Mouse (Mus musculus) naive thymus-derived CD4-positive, alpha-beta T cell, adult 2 months (primary cell): ENCODE data around the gene Zfp941.

Experiments
- DNase-seq: peaks from one replicate; pipeline ENCODE4 v3.0.0-alpha.2; 2011; ENCODE audit warnings: low read depth

Zfp941 gene

GRCm38 (mm10) chr7:140840750-140841735, 19.1 kb upstream of the Zfp941 start:
- DNase-seq, result no peak

GRCm38 (mm10) chr7:140839556-140839955, 17.6 kb upstream of the Zfp941 start:
- no peak for DNase-seq

- DNase-seq, result no peak
Measured at GRCm38 (mm10) chr7:140836243-140837115, 14.5 kb upstream of the Zfp941 start.

- no peak for DNase-seq
Measured at GRCm38 (mm10) chr7:140835758-140836087, 13.7 kb upstream of the Zfp941 start.

DNA sequence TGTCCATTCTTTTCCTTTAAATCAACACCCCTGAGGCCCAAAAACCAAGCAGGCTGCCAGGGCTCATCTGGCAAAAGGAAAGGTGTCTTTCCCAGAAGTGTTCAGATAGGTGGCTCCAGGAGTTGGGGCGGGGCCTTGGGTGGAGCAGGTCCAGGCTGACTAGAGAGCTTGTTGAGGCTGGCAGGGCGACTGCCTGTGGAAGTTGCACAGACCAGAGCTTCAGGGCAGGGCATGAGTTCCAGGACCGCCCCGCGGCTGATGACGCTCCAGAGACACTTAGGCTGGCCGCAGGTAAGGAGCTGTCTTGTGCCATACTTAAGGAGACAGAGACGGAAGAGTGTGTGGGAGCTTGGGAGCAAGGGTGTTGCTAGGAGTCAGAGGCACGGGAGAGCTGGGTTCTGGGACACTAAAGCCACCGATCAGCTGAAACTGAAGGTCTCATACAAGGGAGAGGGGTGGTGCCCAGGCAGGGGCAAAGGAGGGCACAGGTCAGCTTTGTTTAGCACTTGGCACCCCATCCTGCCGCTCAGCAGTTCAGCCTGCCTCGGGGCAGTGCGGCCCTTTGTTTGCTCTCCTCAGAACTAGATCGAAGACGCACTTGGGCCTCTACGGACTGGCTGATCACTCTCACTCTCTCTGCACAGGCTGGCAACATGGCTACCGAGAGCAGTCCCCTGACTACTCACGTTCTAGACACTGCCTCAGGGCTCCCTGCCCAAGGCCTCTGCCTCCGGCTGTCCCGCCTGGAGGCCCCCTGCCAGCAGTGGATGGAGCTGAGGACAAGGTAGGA, 13.2 kb upstream of the Zfp941 start, which contains the start of gene Urah:
TSS of gene Urah (plus strand) at position 51 of the 790 bp plus-strand sequence.
- no peak for DNase-seq

- DNase-seq, result no peak
Measured at GRCm38 (mm10) chr7:140833341-140833740, 11.4 kb upstream of the Zfp941 start.

DNA sequence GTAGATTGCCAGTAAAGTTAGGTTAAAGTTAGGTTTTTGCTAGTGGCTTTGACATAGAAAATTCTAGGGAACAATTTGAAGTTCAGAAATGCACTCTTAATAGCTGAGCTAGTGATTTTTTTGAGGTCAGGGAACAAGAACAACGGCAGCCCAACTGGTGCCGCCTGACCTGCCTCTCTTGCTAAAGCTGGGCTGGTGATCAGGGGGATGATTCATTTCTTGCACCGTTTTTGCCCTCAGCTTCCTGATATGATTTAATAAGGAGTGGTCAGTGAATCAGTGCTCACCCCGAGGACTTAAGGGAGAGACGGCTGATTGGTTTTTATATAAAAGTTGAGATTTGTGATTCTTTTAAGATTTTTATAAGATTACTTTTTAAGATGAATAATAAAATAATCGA, 9.5 kb upstream of the Zfp941 start:
- DNase-seq, result no peak

- peak; percentile 36 for DNase-seq
Measured at GRCm38 (mm10) chr7:140828171-140828881, 6.3 kb upstream of the Zfp941 start.

DNA sequence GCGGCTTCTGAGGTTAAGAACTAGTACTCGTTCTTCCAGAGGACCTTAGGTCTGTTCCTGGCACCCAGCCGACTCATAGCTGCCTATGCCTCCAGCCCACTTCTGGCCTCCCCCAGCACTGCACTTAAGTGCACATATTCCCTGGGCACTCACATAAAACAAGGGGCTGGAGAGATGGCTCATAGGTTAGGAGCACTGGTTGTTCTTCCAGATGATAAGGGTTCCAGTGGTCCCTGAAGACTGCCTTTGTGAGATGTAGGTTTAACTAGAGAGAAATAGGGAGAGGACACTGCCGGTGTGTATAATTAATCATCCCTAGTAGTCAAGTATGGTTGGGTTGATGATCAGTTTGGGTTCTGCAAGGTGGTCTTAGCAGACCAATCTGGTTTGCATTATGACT, 753 bp upstream of the Zfp941 start:
- DNase-seq, result no peak

- DNase-seq, result no peak
Measured at GRCm38 (mm10) chr7:140821305-140821652, 699 bp downstream of the Zfp941 start.

DNA sequence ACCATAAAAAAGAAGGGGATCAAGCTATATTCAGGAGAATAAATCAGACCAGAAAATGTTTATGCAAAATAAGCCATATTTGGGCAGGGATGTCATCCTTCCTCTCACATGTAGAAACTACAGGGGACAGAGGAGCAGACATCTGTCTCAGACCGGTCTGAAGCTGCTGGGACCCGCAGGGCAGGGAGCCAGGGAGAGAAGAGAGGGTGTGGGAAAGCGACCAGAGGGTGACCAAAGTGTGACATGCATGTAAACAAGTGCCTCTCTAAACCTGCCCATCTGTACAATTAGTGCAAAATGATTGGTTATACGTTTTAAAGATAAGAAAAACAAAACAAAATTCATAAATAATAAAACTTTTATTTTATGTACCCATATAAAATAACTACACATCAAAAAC, 1.8 kb downstream of the Zfp941 start:
- DNase-seq, result no peak

- no peak for DNase-seq
Measured at GRCm38 (mm10) chr7:140812850-140813249, 9.1 kb downstream of the Zfp941 start.

DNA sequence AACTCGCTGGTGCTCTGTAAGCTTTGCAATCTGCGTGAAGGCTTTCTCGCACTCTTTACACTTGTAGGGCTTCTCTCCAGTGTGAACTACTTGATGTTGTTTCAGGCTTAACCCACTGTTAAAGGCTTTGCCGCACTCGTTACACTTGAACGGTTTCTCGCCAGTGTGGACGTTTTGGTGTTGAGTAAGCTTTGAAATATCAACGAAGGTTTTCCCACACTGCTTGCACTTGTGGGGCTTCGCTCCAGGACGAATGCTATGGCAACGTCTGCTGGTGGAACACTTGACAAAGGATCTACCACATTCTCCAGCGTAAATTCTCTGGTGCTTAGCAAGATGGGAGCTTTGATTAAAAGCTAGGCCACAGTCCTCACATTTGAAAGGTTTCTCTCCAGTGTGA, 10.3 kb downstream of the Zfp941 start:
- no peak for DNase-seq

GRCm38 (mm10) chr7:140810496-140810895, 11.5 kb downstream of the Zfp941 start:
- peak; percentile 8 for DNase-seq

DNA sequence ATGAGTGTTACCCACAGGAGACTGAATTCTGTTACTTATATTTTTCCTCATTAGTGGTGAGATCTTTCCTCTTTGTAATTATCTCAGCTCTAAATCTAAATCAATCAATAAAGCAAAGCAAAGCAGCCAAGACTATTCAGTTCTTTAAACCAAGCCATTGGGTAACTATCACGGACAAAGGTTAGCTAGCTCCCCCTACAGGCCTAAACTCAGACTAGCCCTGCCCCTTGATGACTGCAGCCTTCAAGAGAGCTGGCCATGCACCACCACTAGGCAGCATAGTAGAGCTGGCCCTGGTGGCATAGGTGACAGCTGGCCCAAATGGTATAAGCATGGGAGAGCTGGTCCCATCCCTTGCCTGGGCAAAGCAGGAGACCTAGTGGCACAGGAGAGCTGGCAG, 16.3 kb downstream of the Zfp941 start:
- peak; percentile 73 for DNase-seq

DNA sequence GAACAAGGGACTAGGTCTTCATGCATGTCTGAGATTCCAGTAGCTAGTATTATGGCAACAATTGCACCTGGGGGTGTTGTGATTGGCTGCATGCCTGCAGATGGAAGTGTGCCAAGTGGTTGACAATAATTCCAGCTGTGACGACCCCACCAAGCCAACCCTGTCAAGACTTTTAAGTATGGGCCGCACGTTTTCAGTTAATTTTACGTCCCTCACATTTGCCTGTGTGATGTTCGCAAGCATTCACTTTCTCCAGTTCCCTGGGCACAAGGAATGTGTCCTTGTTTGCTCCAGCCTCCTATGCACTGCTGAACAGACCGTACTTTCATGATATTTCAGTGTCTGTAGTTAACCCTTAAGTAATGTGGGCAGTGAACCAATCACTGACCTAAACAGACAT, 19.3 kb downstream of the Zfp941 start:
- no peak for DNase-seq

DNA sequence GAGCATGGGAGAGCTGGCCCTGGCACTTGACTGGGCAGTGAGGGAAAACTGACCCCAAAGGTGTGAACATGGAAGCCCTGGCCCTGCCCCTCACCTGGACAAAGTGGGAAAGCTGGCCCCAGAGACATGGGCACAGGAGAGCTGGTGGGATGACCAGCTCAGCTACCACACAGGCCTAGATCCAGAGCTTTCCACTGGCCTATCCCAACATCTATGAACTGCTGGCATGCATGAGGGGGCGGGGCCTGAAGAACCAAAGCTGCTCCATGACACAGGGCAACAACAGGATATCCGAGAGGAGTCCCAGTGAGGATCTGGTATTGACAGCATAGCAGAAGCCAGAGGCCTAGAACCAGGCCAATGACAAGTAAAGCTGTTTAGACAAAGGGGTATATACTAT, 23.8 kb downstream of the Zfp941 start:
- DNase-seq, result no peak

- no peak for DNase-seq
Measured at GRCm38 (mm10) chr7:140797619-140798018, 24.4 kb downstream of the Zfp941 start.

DNA sequence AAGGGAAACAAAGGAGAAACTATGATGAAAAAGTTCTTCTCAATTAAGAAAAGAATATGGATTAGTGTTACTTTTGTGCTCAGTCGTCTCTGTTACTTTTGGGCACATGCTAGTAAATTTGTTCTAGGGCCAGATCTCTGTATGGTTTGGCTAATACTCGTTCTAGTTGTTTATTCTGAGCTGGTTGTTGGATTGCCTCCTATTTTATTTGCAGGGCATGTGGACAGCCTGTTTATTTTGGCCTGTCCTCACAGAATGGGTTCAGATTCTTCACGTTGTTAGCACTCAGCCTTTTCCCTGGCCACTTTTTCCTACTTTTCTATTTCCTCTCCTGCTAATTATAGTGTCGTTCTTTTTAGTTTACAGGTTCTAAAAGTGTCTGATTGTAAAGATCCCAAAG, 28.4 kb downstream of the Zfp941 start:
- no peak for DNase-seq

GRCm38 (mm10) chr7:140788053-140788435, 33.9 kb downstream of the Zfp941 start:
- DNase-seq, result no peak

DNA sequence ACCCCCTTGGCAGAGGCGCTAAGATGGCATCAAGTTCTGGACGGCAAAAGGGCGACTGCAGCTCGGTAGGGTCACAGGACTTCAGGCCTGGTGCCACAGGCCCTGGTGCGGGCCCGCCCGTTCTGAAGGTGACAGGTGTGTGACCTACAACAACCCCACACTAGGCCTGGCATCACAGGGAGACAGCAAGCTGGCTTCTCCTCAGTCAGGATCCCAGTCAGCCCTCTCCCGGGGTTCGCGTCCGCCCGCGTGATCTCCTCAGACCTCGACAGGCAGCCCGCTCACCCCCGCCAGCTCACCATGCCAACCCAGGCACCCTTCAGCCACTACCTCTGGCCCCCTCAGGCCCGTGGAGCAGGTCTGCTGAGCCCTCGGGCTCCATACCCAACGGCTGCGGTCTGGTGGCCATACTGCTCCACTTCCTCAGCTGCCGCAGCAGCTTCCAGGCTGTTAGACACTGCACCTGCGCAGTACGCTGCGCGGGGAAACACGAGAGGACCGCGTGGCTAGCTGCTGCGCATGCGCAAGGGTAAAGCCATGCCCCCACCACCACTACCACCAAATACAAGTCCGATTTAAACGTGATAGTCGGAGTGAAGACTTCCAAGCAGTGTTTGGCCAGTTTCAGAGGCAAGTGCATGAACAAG, 34.4 kb downstream of the Zfp941 start, which contains the start of gene Syce1:
TSS of gene Syce1 (minus strand) at position 447 of the 647 bp plus-strand sequence.
- DNase-seq, result no peak
